Mouse (Mus musculus) adrenal gland, adult (tissue): Measurements from ENCODE around the gene Tubb1.

ENCODE experiments used
- DNase-seq, 2 experiments: peaks; one replicate each; pipeline ENCODE4 v3.0.0; 2022 to 2023; ENCODE audit warnings: low spot score in 1 of 2; ENCODE audit not compliant: inconsistent age in 2 of 2

The Tubb1 gene

GRCm38 (mm10) chr2:174442460-174442859 is 8.0 kb upstream of the Tubb1 start:
- peak; percentile 60 to 85 for DNase-seq

GRCm38 (mm10) chr2:174443046-174443445 is 7.4 kb upstream of the Tubb1 start:
- DNase-seq = no peak

- no peak for DNase-seq
Measured at GRCm38 (mm10) chr2:174444359-174444758, 6.1 kb upstream of the Tubb1 start.

GRCm38 (mm10) chr2:174445018-174445417 is 5.5 kb upstream of the Tubb1 start:
- no peak for DNase-seq

- no peak for DNase-seq
Measured at GRCm38 (mm10) chr2:174446492-174446891, 4.0 kb upstream of the Tubb1 start.

GRCm38 (mm10) chr2:174446905-174447304 is 3.6 kb upstream of the Tubb1 start:
- no peak for DNase-seq

GRCm38 (mm10) chr2:174448405-174448804 is 2.1 kb upstream of the Tubb1 start:
- peak in 1 of 2 experiments; percentile 68 for DNase-seq

- DNase-seq = peak in 1 of 2 experiments; percentile 73
Measured at GRCm38 (mm10) chr2:174453681-174454080, 3.2 kb downstream of the Tubb1 start.

GRCm38 (mm10) chr2:174459365-174459764 is 8.9 kb downstream of the Tubb1 start:
- DNase-seq = no peak

GRCm38 (mm10) chr2:174463370-174463769 is 12.9 kb downstream of the Tubb1 start:
- no peak for DNase-seq

- DNase-seq = peak; percentile 97 to 98
Measured at GRCm38 (mm10) chr2:174463789-174464523, 13.5 kb downstream of the Tubb1 start, which contains the start of gene Atp5e. TSS of gene Atp5e (minus strand) at chr2:174464105.

- DNase-seq = peak in 1 of 2 experiments; percentile 39
Measured at GRCm38 (mm10) chr2:174470333-174470732, 19.8 kb downstream of the Tubb1 start.

- peak in 1 of 2 experiments; percentile 79 for DNase-seq
Measured at GRCm38 (mm10) chr2:174470786-174471405, 20.4 kb downstream of the Tubb1 start.

- no peak for DNase-seq
Measured at GRCm38 (mm10) chr2:174472407-174472806, 21.9 kb downstream of the Tubb1 start.

GRCm38 (mm10) chr2:174472818-174473549 is 22.5 kb downstream of the Tubb1 start, which contains the start of gene Prelid3b:
TSS of gene Prelid3b (minus strand) at chr2:174473081.
- DNase-seq = peak; percentile 100

GRCm38 (mm10) chr2:174473550-174473927 is 23.0 kb downstream of the Tubb1 start:
- no peak for DNase-seq

GRCm38 (mm10) chr2:174477543-174478319 is 27.2 kb downstream of the Tubb1 start:
- DNase-seq = no peak

- no peak for DNase-seq
Measured at GRCm38 (mm10) chr2:174478746-174479145, 28.3 kb downstream of the Tubb1 start.

- no peak for DNase-seq
Measured at GRCm38 (mm10) chr2:174487005-174487404, 36.5 kb downstream of the Tubb1 start.

GRCm38 (mm10) chr2:174492858-174493257 is 42.4 kb downstream of the Tubb1 start:
- peak; percentile 24 to 81 for DNase-seq
